Mouse (Mus musculus) cortical plate, adult 2 months (tissue): ENCODE data around the gene Lor.

Experiments used
- CTCF ChIP-seq: fragments of 200-500 bp; IDR thresholded peaks from 2 replicates; pipeline ENCODE4 v1.5.1; 2011; ENCODE audit warnings: mild to moderate bottlenecking, control low read depth, low read length; ENCODE audit not compliant: insufficient read depth; ENCODE audit errors: extremely low read depth
- POLR2A ChIP-seq: fragments of 200-500 bp; IDR thresholded peaks from 2 replicates; pipeline ENCODE4 v1.6.1; 2011; ENCODE audit warnings: mild to moderate bottlenecking, low read length, control low read depth; ENCODE audit not compliant: insufficient read depth; ENCODE audit errors: extremely low read depth

GRCm38 (mm10) chr3:92050382-92051054 is 32.4 kb downstream of the Lor start:
- TF ChIP-seq CTCF (peak; percentile 28; the same call in 1 of the 2 replicates), POLR2A (no peak)
